Mouse (Mus musculus): ENCODE data around the gene Zic5.

Zic5 gene

GRCm38 (mm10) chr14:122480355-122480754, 14.9 kb upstream of the Zic5 start:
- in situ Hi-C loops (cut with MseI, MboI), result no loop called here

GRCm38 (mm10) chr14:122479461-122480109, 14.1 kb upstream of the Zic5 start:
- in situ Hi-C loops (cut with MseI, MboI), result no loop called here

- in situ Hi-C loops (cut with MseI, MboI), result no loop called here
Observed at GRCm38 (mm10) chr14:122478574-122479011, 13.1 kb upstream of the Zic5 start.

- in situ Hi-C loops (cut with MseI, MboI), result no loop called here
Observed at GRCm38 (mm10) chr14:122477971-122478573, 12.6 kb upstream of the Zic5 start.

- in situ Hi-C loops (cut with MseI, MboI), result no loop called here
Observed at GRCm38 (mm10) chr14:122477261-122477671, 11.8 kb upstream of the Zic5 start.

- in situ Hi-C loops (cut with MseI, MboI), result no loop called here
Observed at GRCm38 (mm10) chr14:122476822-122477215, 11.3 kb upstream of the Zic5 start.

- in situ Hi-C loops (cut with MseI, MboI), result no loop called here
Observed at GRCm38 (mm10) chr14:122476041-122476821, 10.8 kb upstream of the Zic5 start.

GRCm38 (mm10) chr14:122475557-122476040, 10.1 kb upstream of the Zic5 start:
- in situ Hi-C loops (cut with MseI, MboI), result no loop called here

GRCm38 (mm10) chr14:122474891-122475556, 9.5 kb upstream of the Zic5 start, which contains the start of gene Zic2:
TSS of gene Zic2 (plus strand) at chr14:122475435.
- in situ Hi-C loops (cut with MseI, MboI), result no loop called here

- in situ Hi-C loops (cut with MseI, MboI), result no loop called here
Observed at GRCm38 (mm10) chr14:122474041-122474890, 8.8 kb upstream of the Zic5 start.

- in situ Hi-C loops (cut with MseI, MboI), result no loop called here
Observed at GRCm38 (mm10) chr14:122473211-122473751, 7.8 kb upstream of the Zic5 start.

GRCm38 (mm10) chr14:122472647-122473046, 7.2 kb upstream of the Zic5 start:
- in situ Hi-C loops (cut with MseI, MboI), result no loop called here

GRCm38 (mm10) chr14:122472161-122472560, 6.7 kb upstream of the Zic5 start:
- in situ Hi-C loops (cut with MseI, MboI), result no loop called here

GRCm38 (mm10) chr14:122471449-122472085, 6.1 kb upstream of the Zic5 start:
- in situ Hi-C loops (cut with MseI, MboI), result no loop called here

GRCm38 (mm10) chr14:122468971-122469755, 3.7 kb upstream of the Zic5 start:
- in situ Hi-C loops (cut with MseI, MboI), result no loop called here

- in situ Hi-C loops (cut with MseI, MboI), result no loop called here
Observed at GRCm38 (mm10) chr14:122467926-122468841, 2.7 kb upstream of the Zic5 start.

GRCm38 (mm10) chr14:122466756-122467362, 1.4 kb upstream of the Zic5 start:
- in situ Hi-C loops (cut with MseI, MboI), result no loop called here

Data from mouse trophoblast stem cell (cell line).